Mouse (Mus musculus): Measurements from ENCODE around the gene Col6a2. TPM values are rescaled to one million over a fixed set of nuclear protein-coding genes. Genes with fewer than 3 reads are reported as not detected.

Gene Col6a2
- total RNA-seq, 4 experiments from 2014 or later, result 11.0 to 13.7 (median 11.7) TPM

DNA sequence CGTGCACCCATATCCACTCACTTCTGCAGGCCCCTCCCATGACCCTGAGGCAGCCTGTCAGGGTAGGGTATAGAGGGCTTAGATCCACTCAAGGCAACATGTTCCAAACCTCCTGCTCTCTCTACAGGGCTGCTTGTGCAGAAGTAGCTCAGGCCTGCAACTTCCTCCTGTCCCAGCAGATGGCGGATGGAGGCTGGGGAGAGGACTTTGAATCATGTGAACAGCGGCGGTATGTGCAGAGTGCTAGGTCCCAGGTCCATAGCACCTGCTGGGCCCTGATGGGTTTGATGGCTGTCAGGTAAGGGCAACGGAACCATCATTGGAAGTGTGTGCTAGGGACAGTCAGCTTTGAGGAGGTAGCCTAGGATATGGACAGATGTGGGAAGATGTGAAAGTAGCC is 73.0 kb downstream of the Col6a2 start:
- no peak for DNase-seq (ENCODE audit: low spot score in 2 of 2)

DNA sequence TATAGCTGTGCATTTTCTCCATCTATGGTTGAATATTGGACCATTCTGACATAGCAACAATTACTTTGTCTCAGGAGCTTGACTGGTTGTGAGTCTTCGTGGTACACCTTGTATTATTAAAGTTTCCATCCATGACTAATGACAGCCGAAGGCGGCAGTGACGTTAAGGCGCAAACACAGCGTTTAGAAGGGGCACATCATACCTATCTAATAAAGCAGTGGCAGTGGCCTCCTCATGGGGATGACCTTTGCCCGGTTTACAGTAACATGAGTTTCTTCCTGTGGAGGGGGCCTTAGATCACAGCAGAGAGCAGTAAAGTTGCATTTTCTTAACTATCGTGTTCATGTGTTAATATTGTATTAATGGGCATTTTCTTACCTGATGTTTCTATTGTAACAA is 75.2 kb downstream of the Col6a2 start:
- no peak for DNase-seq (ENCODE audit: low spot score in 2 of 2)

DNA sequence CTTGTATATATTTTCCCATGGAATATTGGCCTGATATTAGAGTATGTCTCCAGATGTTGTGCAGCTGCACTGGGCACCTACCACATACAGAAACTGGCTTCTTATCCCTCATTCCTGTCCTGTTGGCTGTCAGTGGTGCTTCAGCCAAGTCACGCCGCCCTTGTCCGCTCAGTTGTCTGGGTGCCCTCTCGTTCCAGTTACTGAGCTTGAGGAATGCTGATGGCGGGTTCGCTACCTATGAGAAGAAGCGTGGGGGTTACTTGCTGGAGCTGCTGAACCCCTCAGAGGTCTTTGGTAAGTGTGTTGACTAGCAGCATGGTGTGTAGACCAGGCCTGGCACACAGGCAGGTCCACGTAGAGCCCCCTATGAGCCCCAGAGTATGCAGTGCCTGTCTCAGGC is 76.9 kb downstream of the Col6a2 start:
- no peak for DNase-seq (ENCODE audit: low spot score in 2 of 2)

Other genes with a start within 250 kb of the Col6a2 start
- not detected for gene AC141477.1, start 183.2 kb downstream of the Col6a2 start, total RNA-seq (2022)
- gene Pcnt, start 180.8 kb downstream of the Col6a2 start, total RNA-seq (2022), result 10 to 100 TPM; 26.1 to 33.6 (median 29.0) TPM
- gene 2610028H24Rik, start 174.5 kb downstream of the Col6a2 start, total RNA-seq (2022), result not detected
- 10 to 100 TPM; 46.2 to 56.3 (median 50.2) TPM for gene Mcm3ap, start 154.7 kb downstream of the Col6a2 start, total RNA-seq (2022)
- gene Ybey, start 154.5 kb downstream of the Col6a2 start, total RNA-seq (2022), result 1 to 10 TPM; 4.0 to 5.4 (median 4.0) TPM
- 10 to 100 TPM; 49.1 to 67.2 (median 58.5) TPM for gene Lss, start 92.0 kb downstream of the Col6a2 start, total RNA-seq (2022)
- not detected for gene Spatc1l, start 61.4 kb downstream of the Col6a2 start, total RNA-seq (2022)
- gene Ftcd, start 48.0 kb downstream of the Col6a2 start, total RNA-seq (2022), result under 1 TPM in 2 of 4 experiments, not detected in 2; 0.15 to 0.17 TPM
- gene Col6a1, start 102.5 kb upstream of the Col6a2 start, total RNA-seq (2022), result 10 to 100 TPM; 48.8 to 56.0 (median 51.9) TPM

Measured in left cerebral cortex, adult 8-10 months (tissue).